Mouse (Mus musculus): ENCODE results near the gene Elf1.

Gene Elf1

DNA sequence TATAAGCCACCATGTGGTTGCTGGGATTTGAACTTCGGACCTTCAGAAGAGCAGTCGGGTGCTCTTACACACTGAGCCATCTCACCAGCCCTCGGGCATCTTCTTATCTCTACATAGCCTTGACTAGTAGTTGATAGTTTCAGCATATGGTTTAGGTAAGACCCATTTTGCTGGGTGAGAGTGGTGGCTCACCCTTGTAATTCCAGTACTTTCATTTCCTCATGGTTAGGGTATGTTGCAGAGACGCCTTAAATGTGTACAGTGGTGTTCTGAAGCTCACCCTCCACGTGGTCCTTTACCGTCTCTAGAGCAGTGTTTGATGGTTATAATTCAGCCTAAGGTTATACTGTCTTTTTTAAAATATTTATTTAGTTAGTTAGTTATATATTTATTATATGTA, 125.4 kb downstream of the Elf1 start:
- in situ Hi-C loops (cut with MboI; ENCODE audit: unreplicated experiment in 2 of 2): no loop called here

DNA sequence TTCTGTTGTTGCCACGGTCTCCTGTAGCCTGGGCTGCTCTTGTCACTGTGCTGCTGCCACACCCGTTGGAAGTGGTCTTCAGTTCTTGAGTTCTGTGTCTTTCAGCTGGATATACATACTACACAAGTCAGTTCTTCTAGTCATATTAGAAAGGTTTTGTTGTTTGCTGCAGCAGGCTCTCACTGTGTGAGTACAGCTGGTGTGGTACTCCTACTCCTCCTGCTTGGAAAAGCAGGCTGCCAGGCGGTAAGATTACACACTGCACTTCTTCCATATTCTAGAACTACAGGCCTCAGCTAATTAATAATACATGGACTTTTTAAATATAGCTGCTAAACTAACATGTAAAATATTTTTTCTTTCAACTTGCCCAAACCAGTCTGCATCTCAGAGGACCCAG, 125.9 kb downstream of the Elf1 start:
- in situ Hi-C loops (cut with MboI; ENCODE audit: unreplicated experiment in 2 of 2): no loop called here

DNA sequence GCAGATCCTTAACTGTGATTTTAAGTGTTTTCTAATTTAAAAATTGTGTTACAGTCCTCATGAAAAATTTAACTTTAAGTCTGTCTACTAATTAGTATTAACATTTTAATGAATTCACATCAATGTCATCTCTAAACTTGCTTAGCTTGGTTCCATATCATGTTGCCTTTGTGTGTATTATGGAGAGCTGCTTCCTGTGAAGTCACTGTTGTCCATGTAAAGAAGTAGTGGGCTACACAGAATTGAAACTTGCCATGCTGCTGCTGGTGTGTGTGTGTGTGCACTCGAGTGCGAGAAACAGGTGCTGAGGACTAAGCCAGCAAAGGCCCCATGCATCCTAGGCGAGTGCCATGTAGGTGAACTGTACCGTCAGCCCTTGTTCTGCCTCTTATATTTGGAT, 126.4 kb downstream of the Elf1 start:
- in situ Hi-C loops (cut with MboI; ENCODE audit: unreplicated experiment in 2 of 2): no loop called here

DNA sequence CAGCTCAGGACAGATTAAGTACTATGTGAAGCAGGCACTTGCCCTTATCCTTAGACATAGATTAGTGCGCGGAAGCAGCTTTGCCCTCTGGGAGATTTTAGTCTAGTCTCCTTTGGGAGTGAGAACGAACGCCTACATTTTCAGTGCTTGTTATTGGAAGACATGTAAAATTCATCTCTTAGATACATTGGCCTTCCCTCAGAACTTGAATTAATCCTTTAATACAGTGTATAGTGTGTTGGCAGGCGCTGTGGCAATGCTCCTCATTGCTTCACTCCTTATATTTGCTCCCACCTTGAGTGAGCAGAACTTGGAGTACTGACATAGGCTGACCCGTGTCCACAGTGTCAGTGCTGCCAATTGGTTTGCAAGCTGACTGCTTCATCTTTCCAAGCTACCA, 127.3 kb downstream of the Elf1 start:
- in situ Hi-C loops (cut with MboI; ENCODE audit: unreplicated experiment in 2 of 2): no loop called here

DNA sequence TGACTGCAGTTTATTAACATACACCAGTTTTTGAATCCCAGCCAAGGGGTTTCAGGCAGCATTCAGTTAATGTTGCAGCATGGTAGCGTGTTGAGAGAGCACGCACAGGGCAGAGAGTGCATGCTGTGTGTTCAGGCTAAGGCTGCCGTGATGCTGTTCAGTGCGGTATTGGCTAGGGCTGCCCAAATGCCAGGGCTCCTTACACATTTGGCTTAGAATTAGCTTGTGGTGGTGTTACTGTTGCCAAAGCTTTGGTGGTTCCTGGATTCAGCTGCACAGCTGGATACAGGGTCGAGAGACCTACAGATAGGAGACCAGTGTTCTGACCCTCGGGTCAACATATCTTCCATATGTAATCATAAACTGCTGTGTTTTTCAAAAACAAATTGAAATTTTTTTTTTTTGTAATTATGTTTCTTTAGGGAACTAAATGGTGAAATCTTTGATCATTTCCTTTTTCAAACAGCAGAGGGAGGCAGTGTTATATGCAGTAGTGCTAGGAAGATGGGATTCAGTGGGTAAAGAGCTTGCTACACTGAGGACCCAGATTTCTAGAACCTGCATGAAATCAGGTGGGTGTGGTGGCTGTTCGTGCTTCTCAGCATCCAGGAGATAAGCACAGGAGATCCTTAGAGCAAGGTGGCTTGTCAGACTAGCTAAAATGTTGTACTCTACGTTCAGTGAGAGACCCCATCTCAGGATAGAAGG, 136.3 kb downstream of the Elf1 start:
- in situ Hi-C loops (cut with MboI; ENCODE audit: unreplicated experiment in 2 of 2): no loop called here

DNA sequence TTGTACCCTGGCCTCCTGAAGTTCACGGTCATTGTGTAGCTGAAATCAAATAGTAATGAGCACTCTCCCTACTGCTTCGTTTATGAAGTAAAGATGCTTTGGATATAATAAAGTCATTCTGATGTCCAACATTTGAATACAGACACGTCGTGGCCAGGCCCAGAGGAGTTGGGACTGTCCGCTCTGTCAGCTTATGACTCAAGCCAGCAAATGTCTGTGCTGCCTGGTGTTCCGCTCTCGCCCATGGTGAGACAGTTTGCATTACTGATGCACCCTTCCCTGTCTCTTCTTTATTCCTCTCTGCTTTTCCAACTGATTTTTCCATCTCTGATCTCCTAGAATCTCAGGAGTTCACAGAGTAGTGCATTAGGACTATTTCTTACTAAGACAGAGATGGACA, 138.8 kb downstream of the Elf1 start:
- in situ Hi-C loops (cut with MboI; ENCODE audit: unreplicated experiment in 2 of 2): no loop called here

DNA sequence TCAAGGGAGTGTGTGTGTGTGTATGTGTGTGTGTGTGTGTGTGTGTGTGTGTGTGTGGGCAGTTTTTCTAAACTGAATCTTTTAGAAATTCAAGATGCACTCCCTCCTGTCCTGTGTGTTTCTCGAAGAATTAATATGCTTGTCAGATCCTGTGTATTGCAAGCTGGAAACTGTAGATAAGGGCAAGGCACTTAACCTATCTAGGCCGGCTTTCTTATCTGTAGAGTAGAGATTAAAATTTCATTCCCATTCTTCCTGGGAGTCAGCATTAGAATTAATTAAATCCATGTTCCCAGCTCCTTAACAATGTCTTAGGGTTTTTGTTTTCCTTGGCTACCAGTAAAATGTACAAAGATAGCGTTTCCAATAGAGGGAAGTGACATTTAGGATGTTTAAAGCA, 140.1 kb downstream of the Elf1 start:
- in situ Hi-C loops (cut with MboI; ENCODE audit: unreplicated experiment in 2 of 2): no loop called here

All from v-Abl transformed pro-B cells (cell line).